Mouse (Mus musculus): ENCODE results near the gene Atn1.

DNA sequence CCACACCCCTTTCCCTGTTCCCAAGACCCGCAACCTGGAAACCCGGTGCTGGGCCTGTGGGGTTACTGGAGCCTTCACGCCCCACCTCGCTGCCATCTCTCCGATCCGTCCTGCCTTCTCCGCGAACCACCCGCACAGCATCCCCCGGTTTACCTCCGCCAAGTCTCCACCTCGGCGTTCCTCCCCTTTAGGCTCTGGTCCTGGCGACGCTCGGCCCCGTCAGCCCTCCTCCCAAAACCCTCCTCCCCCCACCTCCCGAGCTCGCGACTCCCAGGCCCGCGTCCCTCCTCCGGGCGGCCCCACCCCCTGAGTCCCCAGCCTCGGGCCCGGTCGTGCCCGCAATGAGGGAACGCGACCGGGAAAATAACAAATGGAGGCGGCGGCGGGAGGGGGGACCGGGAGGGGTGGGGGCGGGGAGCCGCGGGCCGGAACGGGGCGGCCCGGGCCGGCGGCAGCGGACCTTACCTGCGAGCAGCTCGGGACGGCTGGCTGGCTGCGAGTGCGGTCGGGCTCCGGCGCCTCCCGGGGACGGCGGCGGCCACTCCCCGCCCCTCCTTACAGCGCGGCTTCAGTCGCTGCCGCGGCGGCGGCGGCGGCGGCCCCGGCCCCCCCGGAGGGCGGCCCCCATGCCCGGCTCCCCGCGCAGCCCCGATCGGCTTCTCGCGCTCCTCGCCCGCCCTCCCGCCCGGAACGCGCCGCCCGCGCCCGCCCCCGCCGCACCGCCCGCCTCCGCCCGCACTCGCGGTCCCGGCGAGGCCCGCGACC is at the start of gene Atn1, which contains the start of gene Gm45234:
- no peak for TF ChIP-seq CTCF (IDR thresholded peaks at IDR 0.05; ENCODE audit: low read depth, low read length)
- no peak for TF ChIP-seq POLR2A (IDR thresholded peaks at IDR 0.05; ENCODE audit: borderline replicate concordance, low read depth, low read length)
